20 mouse cellular contexts compared by ENCODE assay signal in the genomic region with DNA sequence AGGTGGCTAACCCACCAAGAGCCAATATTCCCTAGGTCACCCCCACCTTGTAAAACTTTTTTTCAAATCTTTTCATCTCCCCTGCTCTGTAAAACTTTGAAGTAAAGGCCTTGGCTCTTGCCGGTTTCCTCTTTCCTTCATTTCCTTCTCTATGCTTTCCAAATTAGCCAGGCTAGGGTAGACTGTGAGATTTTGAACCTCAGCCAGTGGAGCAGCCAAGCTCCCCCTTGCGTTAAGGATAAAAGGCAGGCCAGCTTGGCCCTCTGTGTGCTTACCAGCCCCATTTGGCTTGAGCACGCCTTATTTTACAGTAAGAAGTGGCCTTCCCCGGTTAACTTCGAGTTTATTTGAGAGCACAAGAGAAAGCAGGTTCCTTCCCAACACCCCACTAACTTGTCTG. TPM values are rescaled to one million over a fixed set of nuclear protein-coding genes. Genes with fewer than 3 reads are reported as not detected.
DNase-seq lines count a peak whose midpoint lies in the region; ATAC-seq and TF ChIP-seq lines count a peak whose summit lies in the region.
"Had no signal": no experiment of that assay in that cellular context is flagged by ENCODE, and none has a peak within 500 bp of the region (broad histone marks: within the 10 kb centered on the region; RNA-seq: fewer than 3 reads in every experiment).

No protein-coding gene starts in this region.

- 0 out of 2 replicates have a peak, but pooled peaks cover 1% of the 10 kb centered on the region for H3K4me1 ChIP-seq in hindbrain, postnatal 0 days (ENCODE audit: insufficient read depth, low read length)
- H3K4me1 ChIP-seq in hindbrain, embryonic 13.5 days (replicated peaks) = peaks cover 19% of the 10 kb centered on the region
- H3K4me1 ChIP-seq in lung, embryonic 14.5 days (ENCODE audit: insufficient read depth) = peaks cover 2% of the 10 kb centered on the region; the same call in 1 of the 2 replicates
- peaks cover 57% of the 10 kb centered on the region for H3K4me1 ChIP-seq in embryonic facial prominence, embryonic 13.5 days
- H3K4me1 ChIP-seq in limb, embryonic 11.5 days (ENCODE audit: control insufficient read depth, insufficient read depth, low read length) = peaks cover 27% of the 10 kb centered on the region

- H3K27me3 ChIP-seq in hindbrain, postnatal 0 days (ENCODE audit: insufficient read depth, low read length) = no peaks in the 10 kb centered on the region
- no peaks in the 10 kb centered on the region for H3K27me3 ChIP-seq in hindbrain, embryonic 13.5 days
- H3K27me3 ChIP-seq in lung, embryonic 14.5 days (ENCODE audit: insufficient read depth, low read length) = no peaks in the 10 kb centered on the region
- H3K27me3 ChIP-seq in embryonic facial prominence, embryonic 13.5 days = no peaks in the 10 kb centered on the region
- no peaks in the 10 kb centered on the region for H3K27me3 ChIP-seq in limb, embryonic 11.5 days (ENCODE audit: control insufficient read depth, insufficient read depth, low read length)
- H3K27me3 ChIP-seq: embryonic facial prominence, embryonic 12.5 days; heart, embryonic 15.5 days; midbrain, embryonic 13.5 days had no signal

- H3K4me2 ChIP-seq in hindbrain, postnatal 0 days (ENCODE audit: low read depth, low read length) = no peak overlapping the region
- H3K4me2 ChIP-seq in hindbrain, embryonic 13.5 days = no peak overlapping the region
- no peak overlapping the region for H3K4me2 ChIP-seq in lung, embryonic 14.5 days
- H3K4me2 ChIP-seq in embryonic facial prominence, embryonic 13.5 days = no peak overlapping the region
- H3K4me2 ChIP-seq in limb, embryonic 11.5 days (ENCODE audit: low read depth, severe bottlenecking) = no peak overlapping the region
- H3K4me2 ChIP-seq: embryonic facial prominence, embryonic 12.5 days; heart, embryonic 15.5 days; midbrain, embryonic 13.5 days had no signal

- peak; percentile 34 for TF ChIP-seq CTCF in hindbrain, postnatal 0 days (IDR thresholded peaks at IDR 0.05; ENCODE audit: low read depth)
- peak; percentile 39 for TF ChIP-seq CTCF in lung, embryonic 14.5 days (IDR thresholded peaks at IDR 0.05; ENCODE audit: low read depth)

- peak; percentile 52 for DNase-seq in hindbrain, postnatal 0 days (ENCODE audit: low spot score)
- DNase-seq in lung, embryonic 14.5 days = peak; percentile 75
- no peak for DNase-seq in lung, postnatal 4 days
- peak; percentile 46 for DNase-seq in limb, embryonic 11.5 days (ENCODE audit: low spot score)
- no peak for DNase-seq in cerebellum, adult 11 months
- no peak for DNase-seq in urinary bladder, postnatal 4 days (ENCODE audit: low spot score in 2 of 2)
- DNase-seq: adrenal gland, postnatal 10 days; B cell, adult 2 months; cerebellum, adult 18-20 months; heart, adult 11 months; right cerebral cortex, postnatal 25 days; thymus, postnatal 14 days had no signal

- H3K4me3 ChIP-seq in hindbrain, postnatal 0 days (ENCODE audit: low read length) = no peak overlapping the region
- no peak overlapping the region for H3K4me3 ChIP-seq in hindbrain, embryonic 13.5 days
- no peak overlapping the region for H3K4me3 ChIP-seq in lung, embryonic 14.5 days (ENCODE audit: low read depth, low read length)
- no peak overlapping the region for H3K4me3 ChIP-seq in embryonic facial prominence, embryonic 13.5 days
- no peak overlapping the region for H3K4me3 ChIP-seq in limb, embryonic 11.5 days (ENCODE audit: low read depth, low read length)
- H3K4me3 ChIP-seq: embryonic facial prominence, embryonic 12.5 days; heart, embryonic 15.5 days; midbrain, embryonic 13.5 days had no signal

- ATAC-seq in hindbrain, postnatal 0 days = no peak
- no peak for ATAC-seq in hindbrain, embryonic 13.5 days (ENCODE audit: low FRiP score)
- no peak for ATAC-seq in lung, embryonic 14.5 days (ENCODE audit: insufficient read depth)
- ATAC-seq in embryonic facial prominence, embryonic 13.5 days (ENCODE audit: insufficient number of reproducible peaks, insufficient read depth, low FRiP score, low TSS enrichment, low read depth) = no peak
- ATAC-seq in limb, embryonic 11.5 days (ENCODE audit: insufficient number of reproducible peaks, low FRiP score, low TSS enrichment, low read depth) = no peak
- ATAC-seq: midbrain, embryonic 13.5 days had no signal

- 50% methylated on average over 5 of the region's 5 CpGs for WGBS in hindbrain, postnatal 0 days
- whole genome bisulfite sequencing in hindbrain, embryonic 13.5 days = 75% methylated on average over 5 of the region's 5 CpGs
- 54% methylated on average over 5 of the region's 5 CpGs for WGBS in lung, embryonic 14.5 days
- 52% methylated on average over 5 of the region's 5 CpGs for WGBS in embryonic facial prominence, embryonic 13.5 days
- 25% methylated on average over 5 of the region's 5 CpGs for WGBS in limb, embryonic 11.5 days

- H3K36me3 ChIP-seq in hindbrain, postnatal 0 days (ENCODE audit: insufficient read depth, low read length) = peaks cover 11% of the 10 kb centered on the region; the same call in 1 of the 2 replicates
- H3K36me3 ChIP-seq in hindbrain, embryonic 13.5 days = peaks cover 16% of the 10 kb centered on the region
- H3K36me3 ChIP-seq in lung, embryonic 14.5 days (ENCODE audit: insufficient read depth) = peaks cover 13% of the 10 kb centered on the region; the same call in 1 of the 2 replicates
- H3K36me3 ChIP-seq in embryonic facial prominence, embryonic 13.5 days = peaks cover 21% of the 10 kb centered on the region
- H3K36me3 ChIP-seq in limb, embryonic 11.5 days (ENCODE audit: control insufficient read depth, insufficient read depth, low read length) = peaks cover 9% of the 10 kb centered on the region; the same call in 1 of the 2 replicates

- no peak overlapping the region for H3K27ac ChIP-seq in hindbrain, postnatal 0 days
- no peak overlapping the region for H3K27ac ChIP-seq in hindbrain, embryonic 13.5 days
- no peak overlapping the region for H3K27ac ChIP-seq in lung, embryonic 14.5 days (ENCODE audit: low read depth)
- H3K27ac ChIP-seq in embryonic facial prominence, embryonic 13.5 days = peak overlapping the region; percentile 66
- peak overlapping the region; percentile 10; the same call in 1 of the 2 replicates for H3K27ac ChIP-seq in limb, embryonic 11.5 days (replicated peaks; ENCODE audit: low read depth, low read length)
- H3K27ac ChIP-seq: heart, embryonic 15.5 days; midbrain, embryonic 13.5 days had no signal

- H3K9me3 ChIP-seq in hindbrain, postnatal 0 days (ENCODE audit: low read length) = no peaks in the 10 kb centered on the region
- no peaks in the 10 kb centered on the region for H3K9me3 ChIP-seq in hindbrain, embryonic 13.5 days
- H3K9me3 ChIP-seq in lung, embryonic 14.5 days (ENCODE audit: low read depth, low read length) = no peaks in the 10 kb centered on the region
- H3K9me3 ChIP-seq in embryonic facial prominence, embryonic 13.5 days = no peaks in the 10 kb centered on the region
- H3K9me3 ChIP-seq in limb, embryonic 11.5 days (ENCODE audit: control insufficient read depth, low read length) = no peaks in the 10 kb centered on the region
- H3K9me3 ChIP-seq: embryonic facial prominence, embryonic 12.5 days; heart, embryonic 15.5 days; midbrain, embryonic 13.5 days had no signal

- no peak overlapping the region for H3K9ac ChIP-seq in hindbrain, postnatal 0 days (replicated peaks; ENCODE audit: low read length)
- H3K9ac ChIP-seq in hindbrain, embryonic 13.5 days = no peak overlapping the region
- H3K9ac ChIP-seq in lung, embryonic 14.5 days = no peak overlapping the region
- no peak overlapping the region for H3K9ac ChIP-seq in embryonic facial prominence, embryonic 13.5 days
- no peak overlapping the region for H3K9ac ChIP-seq in limb, embryonic 11.5 days (ENCODE audit: low read length)
- H3K9ac ChIP-seq: embryonic facial prominence, embryonic 12.5 days; heart, embryonic 15.5 days; midbrain, embryonic 13.5 days had no signal

RNA-seq across cellular contexts. Expression of a gene that starts 39.9 kb away (rescaled TPM):
- total RNA-seq in hindbrain, postnatal 0 days (2014; rRNA removed) = not detected in 2 replicates
- 0.29 TPM in 1 of 2 replicates, not detected in the other for polyA plus RNA-seq in hindbrain, postnatal 0 days (2015; fragmentation: Nextera tagmentation; extraction: Ambion mirVana)
- 0.14 TPM in 1 of 2 replicates, not detected in the other for polyA plus RNA-seq in hindbrain, embryonic 13.5 days (2015; fragmentation: Nextera tagmentation; extraction: Ambion mirVana)
- polyA plus RNA-seq in lung, embryonic 14.5 days (2014; fragmentation: Nextera tagmentation; extraction: Ambion mirVana) = not detected in 2 replicates
- 0.31 TPM in 1 of 2 replicates, not detected in the other for polyA plus RNA-seq in embryonic facial prominence, embryonic 13.5 days (2015; fragmentation: Nextera tagmentation; extraction: Ambion mirVana)
- 0.21 and 0.55 TPM in 2 replicates for polyA plus RNA-seq in limb, embryonic 11.5 days (2014; fragmentation: Nextera tagmentation; extraction: Ambion mirVana)
- total RNA-seq: hematopoietic stem cell, adult 5-6 weeks had no signal
- polyA plus RNA-seq: forebrain, embryonic 11.5 days; kidney, embryonic 14.5 days had no signal

Comparison
In these comparisons a context has a peak if more than half of its experiments do, and no peak if none do; other contexts are left out.
1. DNase-seq: peak in hindbrain, postnatal 0 days (single experiment), lung, embryonic 14.5 days (single experiment) and limb, embryonic 11.5 days (single experiment); none in lung, postnatal 4 days (0 of 2), cerebellum, adult 11 months (single experiment) and urinary bladder, postnatal 4 days (0 of 2).
2. H3K27ac ChIP-seq: peak in embryonic facial prominence, embryonic 13.5 days (single experiment) and limb, embryonic 11.5 days (single experiment); none in hindbrain, postnatal 0 days (single experiment), hindbrain, embryonic 13.5 days (single experiment) and lung, embryonic 14.5 days (single experiment).